Mouse (Mus musculus): ENCODE results near the gene Hcfc1r1. TPM values are rescaled to one million over a fixed set of nuclear protein-coding genes. Genes with fewer than 3 reads are reported as not detected.
A peak's percentile ranks its signal among the peaks of the same experiment; 100 is the strongest.

The Hcfc1r1 gene
- polyA plus RNA-seq, 1 experiment from 2014 or later = 150 TPM

DNA sequence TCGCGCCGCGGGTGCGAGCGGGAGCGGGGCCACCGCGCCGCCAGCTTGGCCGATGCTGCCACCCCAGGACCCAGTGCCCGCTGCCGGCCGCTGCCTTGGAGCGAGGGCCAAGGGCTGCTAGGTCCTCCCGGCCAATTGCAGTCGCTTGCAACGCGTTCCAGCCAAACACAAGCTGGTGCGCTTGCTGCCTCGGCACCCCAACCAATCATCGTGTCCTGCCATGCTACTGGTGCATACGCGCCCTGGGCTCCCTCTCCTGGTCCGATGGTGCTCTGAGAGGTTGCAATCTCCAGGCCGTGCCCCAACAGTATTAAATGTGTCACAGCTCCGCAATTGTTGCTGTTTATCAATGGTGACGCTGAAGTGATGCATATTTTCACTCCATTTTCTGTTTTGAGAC, 26.7 kb downstream of the Hcfc1r1 start:
- peaks cover 7% of the 10 kb centered on the region for H3K4me1 ChIP-seq (ENCODE audit: control insufficient read depth, insufficient read depth, low read depth, low read length)
- peak overlapping the region; percentile 75 for H3K27ac ChIP-seq (ENCODE audit: low read depth, low read length)
- no peaks in the 10 kb centered on the region for H3K9me3 ChIP-seq (ENCODE audit: control insufficient read depth, low read length)
- WGBS = 0% methylated on average over 15 of the region's 28 CpGs
- peak overlapping the region; percentile 83 for H3K4me3 ChIP-seq (ENCODE audit: low read length)
- H3K36me3 ChIP-seq (ENCODE audit: control insufficient read depth, insufficient read depth, low read length) = no peaks in the 10 kb centered on the region
- H3K27me3 ChIP-seq (replicated peaks; ENCODE audit: control insufficient read depth, insufficient read depth, low read length) = peaks cover 11% of the 10 kb centered on the region
- peak; percentile 97 for ATAC-seq
- H3K4me2 ChIP-seq (ENCODE audit: low read length) = peak overlapping the region; percentile 97
- H3K9ac ChIP-seq (ENCODE audit: low read depth, low read length) = peak overlapping the region; percentile 74

DNA sequence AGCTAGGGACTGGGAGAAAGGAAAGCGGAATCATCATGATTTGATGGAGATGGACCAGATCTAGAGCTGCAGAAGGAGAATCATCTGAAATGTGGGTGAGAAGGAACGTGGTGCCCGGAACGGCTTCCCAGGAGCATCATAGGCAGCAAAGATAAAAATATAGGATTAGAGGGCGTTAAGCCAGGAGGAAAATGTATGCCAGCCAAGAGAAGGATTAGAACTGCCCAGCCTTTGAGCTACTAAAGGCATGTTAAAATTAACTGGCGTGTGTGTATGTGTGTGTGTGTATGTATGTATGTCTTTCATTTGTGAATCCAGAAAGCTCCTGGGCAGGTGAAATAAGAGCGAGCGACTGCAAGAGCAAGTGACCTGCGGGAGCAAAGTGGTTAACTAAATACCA, 29.9 kb downstream of the Hcfc1r1 start:
- peaks cover 4% of the 10 kb centered on the region for H3K27me3 ChIP-seq (replicated peaks; ENCODE audit: control insufficient read depth, insufficient read depth, low read length)
- H3K27ac ChIP-seq (ENCODE audit: low read depth, low read length) = no peak overlapping the region
- H3K4me3 ChIP-seq (ENCODE audit: low read length) = no peak overlapping the region
- H3K36me3 ChIP-seq (ENCODE audit: control insufficient read depth, insufficient read depth, low read length) = no peaks in the 10 kb centered on the region
- peaks cover 7% of the 10 kb centered on the region for H3K4me1 ChIP-seq (ENCODE audit: control insufficient read depth, insufficient read depth, low read depth, low read length)
- no peak overlapping the region for H3K4me2 ChIP-seq (ENCODE audit: low read length)
- no peaks in the 10 kb centered on the region for H3K9me3 ChIP-seq (ENCODE audit: control insufficient read depth, low read length)
- 84% methylated on average over 9 of the region's 9 CpGs for WGBS
- no peak overlapping the region for H3K9ac ChIP-seq (ENCODE audit: low read depth, low read length)
- no peak for ATAC-seq

DNA sequence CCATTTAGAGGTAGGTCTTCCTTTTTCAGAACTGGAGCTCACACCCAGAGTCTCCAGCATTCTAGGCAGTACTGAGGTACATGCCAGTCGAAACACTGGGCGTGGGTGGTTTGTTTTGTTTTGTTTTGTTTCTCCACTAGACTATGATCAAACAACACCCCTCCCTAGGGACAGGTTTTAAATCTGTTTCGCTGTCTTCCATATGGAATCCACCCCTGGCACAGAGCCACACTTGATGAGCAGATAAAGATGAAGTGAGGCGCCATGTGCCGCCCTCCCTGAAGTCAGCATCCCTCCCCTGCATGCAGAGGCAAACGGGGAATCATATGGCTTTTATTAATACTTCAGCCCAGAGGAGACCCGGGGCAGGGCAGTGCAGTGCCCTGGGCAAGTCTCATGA, 31.3 kb downstream of the Hcfc1r1 start:
- no peak overlapping the region for H3K9ac ChIP-seq (ENCODE audit: low read depth, low read length)
- 36% methylated on average over 7 of the region's 7 CpGs for WGBS
- no peak for ATAC-seq

DNA sequence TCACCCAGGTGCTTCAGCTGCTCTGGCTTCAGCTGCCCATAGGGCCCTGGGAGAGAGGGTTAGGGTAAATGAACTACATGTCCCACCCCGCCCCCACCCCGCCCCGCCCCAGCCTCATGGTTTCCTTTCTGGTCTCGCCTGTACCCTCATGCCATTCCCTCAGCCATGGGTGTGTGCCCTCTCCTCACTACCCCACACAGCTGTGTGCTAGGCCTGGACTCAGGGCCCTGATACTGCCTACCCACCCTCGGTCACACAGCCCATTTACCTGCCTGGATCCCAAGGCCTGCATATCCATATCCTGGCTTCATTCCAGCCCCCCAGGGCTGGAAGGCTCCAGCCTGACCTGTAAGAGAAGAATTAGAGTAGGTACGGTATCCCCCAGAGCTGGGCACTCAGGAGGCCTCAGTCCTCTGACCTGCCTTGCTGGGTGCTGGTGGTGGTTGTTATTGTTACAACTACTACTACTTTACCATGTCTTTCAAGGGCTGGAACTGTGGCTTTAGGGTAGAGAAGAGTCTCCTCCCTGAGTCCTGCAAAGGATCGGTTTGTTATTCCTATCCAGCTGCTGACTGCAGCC, 32.2 kb downstream of the Hcfc1r1 start:
- Histone ChIP-seq H3K9ac (ENCODE audit: low read depth, low read length) (no peak overlapping the region), H3K9me3 (ENCODE audit: control insufficient read depth, low read length) (no peaks in the 10 kb centered on the region), H3K27ac (ENCODE audit: low read depth, low read length) (no peak overlapping the region), H3K4me1 (ENCODE audit: control insufficient read depth, insufficient read depth, low read depth, low read length) (no peaks in the 10 kb centered on the region), H3K4me2 (ENCODE audit: low read length) (no peak overlapping the region), H3K4me3 (ENCODE audit: low read length) (no peak overlapping the region), H3K36me3 (ENCODE audit: control insufficient read depth, insufficient read depth, low read length) (no peaks in the 10 kb centered on the region), H3K27me3 (replicated peaks; ENCODE audit: control insufficient read depth, insufficient read depth, low read length) (no peaks in the 10 kb centered on the region; the same call in 1 of the 2 replicates)
- WGBS = 80% methylated on average over 7 of the region's 7 CpGs
- ATAC-seq = no peak

More for the DNA sequence above, 31.3 kb downstream of the Hcfc1r1 start:
- Histone ChIP-seq H3K27me3 (replicated peaks; ENCODE audit: control insufficient read depth, insufficient read depth, low read length) (no peaks in the 10 kb centered on the region; the same call in 1 of the 2 replicates), H3K27ac (ENCODE audit: low read depth, low read length) (no peak overlapping the region), H3K4me1 (ENCODE audit: control insufficient read depth, insufficient read depth, low read depth, low read length) (peaks cover 2% of the 10 kb centered on the region; the same call in 1 of the 2 replicates), H3K4me3 (ENCODE audit: low read length) (no peak overlapping the region), H3K36me3 (ENCODE audit: control insufficient read depth, insufficient read depth, low read length) (no peaks in the 10 kb centered on the region), H3K9me3 (ENCODE audit: control insufficient read depth, low read length) (no peaks in the 10 kb centered on the region), H3K4me2 (ENCODE audit: low read length) (no peak overlapping the region)

DNA sequence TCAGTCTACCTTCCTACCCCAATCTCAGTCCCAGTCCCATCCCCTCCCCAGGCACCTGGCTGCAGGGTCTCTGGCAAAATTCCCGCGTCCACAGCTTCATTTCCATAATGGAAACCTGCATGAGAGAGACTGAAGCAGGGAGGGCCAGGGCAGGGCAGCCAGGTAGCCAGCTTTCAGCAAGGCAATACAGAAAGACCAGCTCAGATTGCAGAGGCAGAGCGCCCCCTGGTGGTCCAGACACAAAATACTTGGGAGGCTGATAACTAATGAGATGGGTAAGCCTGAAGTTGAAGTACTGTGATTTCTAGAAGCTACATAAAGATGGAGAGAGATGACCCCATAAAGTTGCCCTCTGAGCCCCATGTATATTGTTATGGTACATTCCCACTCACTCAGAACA, 32.8 kb downstream of the Hcfc1r1 start:
- Histone ChIP-seq H3K4me2 (ENCODE audit: low read length) (no peak overlapping the region), H3K27ac (ENCODE audit: low read depth, low read length) (no peak overlapping the region), H3K9me3 (ENCODE audit: control insufficient read depth, low read length) (no peaks in the 10 kb centered on the region), H3K4me3 (ENCODE audit: low read length) (no peak overlapping the region), H3K9ac (ENCODE audit: low read depth, low read length) (no peak overlapping the region), H3K4me1 (ENCODE audit: control insufficient read depth, insufficient read depth, low read depth, low read length) (no peaks in the 10 kb centered on the region), H3K36me3 (ENCODE audit: control insufficient read depth, insufficient read depth, low read length) (no peaks in the 10 kb centered on the region), H3K27me3 (replicated peaks; ENCODE audit: control insufficient read depth, insufficient read depth, low read length) (no peaks in the 10 kb centered on the region; the same call in 1 of the 2 replicates)
- ATAC-seq = peak; percentile 64
- 0% methylated on average over 3 of the region's 3 CpGs for WGBS

DNA sequence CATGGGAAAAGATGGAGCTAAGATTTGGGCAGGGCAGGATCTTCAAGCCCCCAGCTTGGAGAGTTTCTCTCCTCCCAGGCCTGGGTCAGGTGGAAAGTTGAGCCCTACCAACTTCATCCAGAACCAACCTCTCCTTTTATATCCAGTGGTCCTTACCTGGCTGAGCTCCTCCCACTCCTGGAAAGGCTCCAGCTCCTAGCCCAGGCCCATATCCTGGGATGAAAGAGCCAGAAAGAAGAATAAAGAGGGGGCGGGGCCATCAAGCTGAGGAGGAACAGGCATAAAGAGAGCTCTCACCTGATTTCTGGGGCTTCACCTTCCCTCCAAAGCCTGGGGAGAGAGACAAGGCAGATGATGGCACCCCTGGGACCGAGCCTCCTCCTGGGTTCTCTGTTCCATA, 43.6 kb downstream of the Hcfc1r1 start:
- no peaks in the 10 kb centered on the region for H3K36me3 ChIP-seq (ENCODE audit: control insufficient read depth, insufficient read depth, low read length)
- no peaks in the 10 kb centered on the region for H3K4me1 ChIP-seq (ENCODE audit: control insufficient read depth, insufficient read depth, low read depth, low read length)
- H3K9me3 ChIP-seq (ENCODE audit: control insufficient read depth, low read length) = no peaks in the 10 kb centered on the region
- H3K9ac ChIP-seq (ENCODE audit: low read depth, low read length) = no peak overlapping the region
- H3K27me3 ChIP-seq (replicated peaks; ENCODE audit: control insufficient read depth, insufficient read depth, low read length) = no peaks in the 10 kb centered on the region
- no peak for ATAC-seq
- H3K4me2 ChIP-seq (ENCODE audit: low read length) = no peak overlapping the region
- 72% methylated on average over 2 of the region's 2 CpGs for WGBS
- no peak overlapping the region for H3K27ac ChIP-seq (ENCODE audit: low read depth, low read length)
- no peak overlapping the region for H3K4me3 ChIP-seq (ENCODE audit: low read length)

DNA sequence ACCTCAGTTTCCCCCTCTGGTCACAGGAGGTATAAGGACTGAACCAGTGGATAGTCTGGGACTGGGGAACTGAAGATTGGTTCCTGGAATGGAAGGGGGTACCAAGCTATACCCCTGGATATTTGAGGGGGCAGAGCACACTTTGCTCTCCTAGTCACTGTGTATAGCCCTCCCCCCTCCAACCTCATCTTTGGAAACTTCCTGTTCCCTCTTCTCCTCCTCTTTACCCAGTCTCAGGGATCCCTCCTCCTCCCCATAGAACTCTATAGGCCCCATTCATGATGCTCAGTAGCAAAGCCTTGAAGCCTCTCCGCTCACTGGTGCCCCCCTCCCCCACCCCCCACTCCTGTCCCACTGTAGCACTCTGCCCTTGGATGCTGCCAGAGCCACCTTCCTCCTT, 46.1 kb downstream of the Hcfc1r1 start:
- H3K9me3 ChIP-seq (ENCODE audit: control insufficient read depth, low read length) = no peaks in the 10 kb centered on the region
- WGBS = 7% methylated on average over 1 of the region's 1 CpGs
- no peak for ATAC-seq
- H3K27me3 ChIP-seq (replicated peaks; ENCODE audit: control insufficient read depth, insufficient read depth, low read length) = no peaks in the 10 kb centered on the region
- no peak overlapping the region for H3K27ac ChIP-seq (ENCODE audit: low read depth, low read length)
- H3K4me1 ChIP-seq (ENCODE audit: control insufficient read depth, insufficient read depth, low read depth, low read length) = no peaks in the 10 kb centered on the region
- H3K9ac ChIP-seq (ENCODE audit: low read depth, low read length) = no peak overlapping the region
- H3K4me2 ChIP-seq (ENCODE audit: low read length) = no peak overlapping the region
- no peaks in the 10 kb centered on the region for H3K36me3 ChIP-seq (ENCODE audit: control insufficient read depth, insufficient read depth, low read length)
- no peak overlapping the region for H3K4me3 ChIP-seq (ENCODE audit: low read length)

DNA sequence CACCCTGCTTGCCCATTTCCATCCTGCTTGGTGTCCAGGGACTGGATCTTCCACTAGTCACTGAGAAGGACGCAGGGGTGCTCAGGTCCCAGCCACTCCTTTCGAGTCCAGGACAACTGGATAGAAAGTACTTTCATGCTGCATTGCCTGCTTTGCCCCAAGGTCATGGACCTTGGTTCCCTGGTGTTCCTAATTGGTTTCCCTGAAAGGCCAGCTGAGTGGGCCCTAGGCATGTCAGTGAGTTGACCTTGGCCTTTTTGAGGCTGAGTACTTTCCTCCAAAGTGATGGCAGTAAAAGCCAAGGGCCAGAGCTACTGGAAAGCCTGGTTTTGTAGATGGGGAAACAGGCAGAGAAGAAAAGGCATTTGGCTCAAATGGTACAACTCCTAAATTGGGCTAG, 48.5 kb downstream of the Hcfc1r1 start:
- no peak for ATAC-seq
- no peaks in the 10 kb centered on the region for H3K9me3 ChIP-seq (ENCODE audit: control insufficient read depth, low read length)
- H3K27ac ChIP-seq (ENCODE audit: low read depth, low read length) = no peak overlapping the region
- no peak overlapping the region for H3K4me2 ChIP-seq (ENCODE audit: low read length)
- H3K9ac ChIP-seq (ENCODE audit: low read depth, low read length) = no peak overlapping the region
- no peaks in the 10 kb centered on the region for H3K36me3 ChIP-seq (ENCODE audit: control insufficient read depth, insufficient read depth, low read length)
- H3K4me3 ChIP-seq (ENCODE audit: low read length) = no peak overlapping the region
- 87% methylated on average over 2 of the region's 2 CpGs for WGBS
- no peaks in the 10 kb centered on the region for H3K27me3 ChIP-seq (replicated peaks; ENCODE audit: control insufficient read depth, insufficient read depth, low read length)
- peaks cover 8% of the 10 kb centered on the region for H3K4me1 ChIP-seq (ENCODE audit: control insufficient read depth, insufficient read depth, low read depth, low read length)

DNA sequence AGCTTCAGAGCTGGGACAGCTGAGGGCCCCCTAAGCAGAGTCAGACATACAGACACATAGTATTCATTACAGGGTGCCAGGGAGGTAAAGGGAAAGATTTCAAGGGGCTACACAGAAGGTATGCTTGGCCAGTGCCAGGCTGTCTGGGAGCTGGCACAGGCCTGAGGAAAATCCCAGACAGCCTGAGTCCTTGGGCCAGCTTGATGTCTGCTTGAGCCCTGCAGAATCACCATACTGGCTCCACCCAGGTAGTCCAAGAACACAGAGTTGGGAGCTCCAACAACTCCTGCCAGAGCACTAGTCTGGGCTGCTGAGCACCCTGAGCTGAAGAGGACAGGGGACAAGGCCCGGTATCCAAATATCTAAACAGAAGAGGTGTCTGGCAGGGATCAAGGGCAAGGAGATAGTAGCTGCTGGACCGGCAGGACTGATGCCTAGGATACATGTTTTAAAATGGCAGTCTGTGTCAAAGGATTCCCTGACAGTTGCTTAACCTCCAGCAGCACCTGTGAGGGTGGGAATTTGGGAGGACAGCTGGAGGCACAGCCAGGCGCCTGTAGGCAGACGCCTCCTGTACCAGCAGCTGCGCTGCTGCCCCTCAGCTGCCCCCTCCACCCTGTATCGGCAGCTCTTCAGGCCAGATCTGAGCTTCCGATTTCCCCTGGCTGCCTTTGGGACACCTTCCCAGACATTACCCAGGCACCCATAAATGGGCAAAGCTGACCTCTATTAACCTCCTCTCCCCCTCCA, 49.2 kb downstream of the Hcfc1r1 start, which contains the start of gene 1520401A03Rik:
TSS of gene 1520401A03Rik (minus strand) at position 408 of the 750 bp plus-strand sequence.
- no peak within 1 kb of the TSS for H3K4me2 ChIP-seq (ENCODE audit: low read length)
- H3K4me1 ChIP-seq (ENCODE audit: control insufficient read depth, insufficient read depth, low read depth, low read length) = peaks cover 10% of the 10 kb centered on the region
- WGBS = 66% methylated on average over 7 of the region's 7 CpGs
- no peak within 1 kb of the TSS for H3K4me3 ChIP-seq (ENCODE audit: low read length)
- no peak within 1 kb of the TSS for H3K27ac ChIP-seq (ENCODE audit: low read depth, low read length)
- H3K9me3 ChIP-seq (ENCODE audit: control insufficient read depth, low read length) = no peaks in the 10 kb centered on the region
- no peak for ATAC-seq
- H3K27me3 ChIP-seq (replicated peaks; ENCODE audit: control insufficient read depth, insufficient read depth, low read length) = no peaks in the 10 kb centered on the region
- no peak within 1 kb of the TSS for H3K9ac ChIP-seq (ENCODE audit: low read depth, low read length)
- H3K36me3 ChIP-seq (ENCODE audit: control insufficient read depth, insufficient read depth, low read length) = no peaks in the 10 kb centered on the region

Measured in hindbrain, embryonic 16.5 days (tissue).